Mouse (Mus musculus): ENCODE measurements at regions not wholly inside any gene's neighbourhood (a gene's known extent, or its start where the extent isn't known, plus 50 kb on each side); places are given as distances from the start of the nearest gene placed in this dataset.

DNA sequence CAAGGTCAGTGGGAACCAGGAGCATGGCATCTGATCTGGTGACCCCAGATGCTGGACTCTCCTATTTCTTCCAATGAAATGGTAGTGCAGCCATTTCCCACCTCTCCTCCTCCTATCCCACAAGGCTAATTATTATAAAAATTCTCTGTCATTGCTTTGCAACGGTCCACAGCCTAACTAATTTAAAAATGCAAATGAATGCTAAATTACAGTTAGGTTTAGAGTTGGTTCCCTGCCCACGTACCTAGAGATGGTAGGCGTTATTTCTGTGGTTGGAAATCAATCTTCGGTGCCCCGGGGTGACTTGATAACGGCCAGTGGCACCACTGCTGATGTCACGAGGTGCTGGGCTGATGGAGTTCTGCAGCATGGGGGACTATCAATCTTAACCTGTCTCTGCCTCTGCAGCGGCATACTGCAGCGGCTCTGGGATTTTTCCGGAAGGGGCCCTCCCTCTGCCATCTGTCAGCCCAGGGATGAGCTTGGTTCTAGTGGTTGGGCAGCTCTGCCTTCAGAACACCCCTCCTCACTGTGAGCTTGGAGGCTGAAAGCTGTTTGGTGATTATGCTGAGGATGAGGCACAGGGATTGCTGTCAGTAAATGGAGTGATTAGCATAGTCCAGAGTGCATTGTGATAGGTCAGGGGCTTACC lies 66.5 kb downstream of the Nmur2 start:
- DNase-seq, result no peak

DNA sequence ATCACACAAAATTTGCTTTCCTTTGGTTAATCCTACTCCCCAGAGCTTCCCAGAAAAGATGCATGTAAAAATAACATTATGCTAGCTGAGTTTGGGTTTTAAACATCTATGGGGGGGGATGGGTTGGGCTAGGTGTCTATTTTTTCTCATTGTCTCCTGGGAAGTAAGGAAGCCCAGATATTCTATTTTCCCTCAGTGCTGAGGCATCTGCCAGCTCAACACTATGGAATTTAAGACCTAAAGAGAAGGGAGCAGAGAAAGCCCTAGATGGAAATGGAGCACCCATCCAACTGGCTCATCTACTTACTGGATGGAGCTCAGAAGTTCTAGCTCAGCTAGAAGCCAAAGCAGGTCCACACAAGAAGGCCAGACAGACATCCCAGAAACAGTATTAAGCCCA lies 74.2 kb downstream of the Nmur2 start:
- DNase-seq, result no peak

DNA sequence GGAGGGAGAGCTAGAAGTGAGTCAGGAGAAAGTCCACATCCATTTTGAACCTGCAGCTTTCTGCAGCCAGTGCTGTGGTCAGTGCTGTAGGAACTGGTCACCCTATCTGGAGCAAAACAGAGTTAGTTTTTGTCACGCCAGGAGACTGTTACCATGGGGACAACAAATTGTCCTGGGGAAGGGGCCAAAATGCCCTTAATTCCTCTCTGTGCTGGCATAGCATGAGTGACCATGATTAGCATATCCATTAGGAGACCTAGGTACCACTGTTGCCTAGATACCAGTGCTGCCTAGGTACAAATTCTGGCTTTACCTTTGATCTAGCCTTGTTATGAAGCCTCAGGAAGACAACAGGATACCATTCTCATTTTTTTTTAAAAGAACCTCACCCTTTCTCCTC lies 82.4 kb downstream of the Nmur2 start:
- DNase-seq, result no peak

GRCm38 (mm10) chr11:55957355-55957754 lies 83.5 kb downstream of the Nmur2 start:
- no peak for DNase-seq

- no peak for DNase-seq
These were observed 87.1 kb downstream of the Nmur2 start for GRCm38 (mm10) chr11:55953696-55954095.

DNA sequence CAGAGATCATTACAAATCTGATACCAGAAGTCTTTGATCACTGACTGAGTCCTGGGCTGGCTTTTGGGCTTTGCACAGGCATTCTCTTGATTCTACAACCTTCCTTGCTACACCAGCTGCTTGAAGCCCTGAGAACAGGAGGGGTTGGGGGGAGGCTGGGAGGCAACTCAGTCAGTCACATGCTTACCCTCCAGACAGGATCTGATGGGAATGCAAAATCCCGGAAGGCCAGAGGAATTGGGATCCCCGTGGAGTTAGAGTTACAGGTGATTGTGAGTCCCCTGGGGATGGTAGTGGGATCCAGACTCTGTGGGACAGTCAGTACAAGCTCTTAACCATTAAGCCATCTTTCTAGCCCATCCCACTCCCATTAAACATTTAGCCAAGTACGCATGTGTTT lies 91.2 kb downstream of the Nmur2 start:
- DNase-seq, result no peak

DNA sequence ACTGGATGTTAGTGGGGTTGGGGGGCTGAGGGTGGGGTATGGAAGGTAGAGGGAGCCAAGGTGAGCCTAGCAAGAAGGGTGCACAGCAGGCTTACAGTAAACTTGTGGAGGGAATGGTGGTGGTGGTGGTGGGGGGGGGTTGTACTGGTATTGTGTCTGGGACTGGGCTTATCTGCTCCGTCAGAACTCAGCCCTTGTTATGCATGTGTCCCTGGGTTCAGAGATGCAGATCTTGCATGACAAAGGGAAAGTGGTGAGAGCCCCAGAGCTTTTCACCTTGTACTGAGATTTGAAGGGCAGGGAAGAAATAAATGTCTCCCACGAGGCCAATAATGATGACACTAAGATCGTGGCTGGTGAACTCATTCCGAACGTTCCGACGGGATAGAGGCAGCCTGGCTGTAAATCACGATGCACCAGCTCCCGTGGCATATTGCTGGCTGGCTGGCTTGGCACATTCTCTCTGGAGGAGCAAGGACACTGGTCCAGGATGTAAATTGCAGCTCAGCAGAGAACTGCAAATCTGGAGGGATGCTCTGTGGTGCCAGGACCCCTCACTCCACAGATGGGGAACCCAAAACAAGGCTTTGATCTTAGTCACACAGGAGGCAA lies 94.1 kb downstream of the Nmur2 start:
- no peak for DNase-seq

DNA sequence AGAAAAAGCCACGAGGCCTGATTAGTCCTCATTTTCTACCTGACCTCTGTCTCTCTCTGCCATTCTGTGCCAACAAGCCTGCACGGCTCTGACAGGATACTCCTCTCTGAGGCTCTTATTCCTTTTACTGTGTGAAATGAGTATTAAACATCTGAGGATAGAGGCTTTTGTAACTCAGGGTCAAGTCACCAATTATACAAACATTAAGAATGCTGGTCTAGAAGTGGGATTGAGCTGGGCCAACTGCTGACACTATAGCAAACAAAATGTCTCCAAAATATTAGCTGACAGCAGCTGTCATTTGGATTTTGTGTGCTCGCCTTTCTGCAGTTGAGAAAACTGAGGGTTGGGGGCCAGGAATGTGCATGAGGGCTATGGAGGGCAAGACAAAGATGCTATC lies 94.8 kb downstream of the Nmur2 start:
- DNase-seq, result no peak

GRCm38 (mm10) chr11:55939983-55940382 lies 100.8 kb downstream of the Nmur2 start:
- no peak for DNase-seq

DNA sequence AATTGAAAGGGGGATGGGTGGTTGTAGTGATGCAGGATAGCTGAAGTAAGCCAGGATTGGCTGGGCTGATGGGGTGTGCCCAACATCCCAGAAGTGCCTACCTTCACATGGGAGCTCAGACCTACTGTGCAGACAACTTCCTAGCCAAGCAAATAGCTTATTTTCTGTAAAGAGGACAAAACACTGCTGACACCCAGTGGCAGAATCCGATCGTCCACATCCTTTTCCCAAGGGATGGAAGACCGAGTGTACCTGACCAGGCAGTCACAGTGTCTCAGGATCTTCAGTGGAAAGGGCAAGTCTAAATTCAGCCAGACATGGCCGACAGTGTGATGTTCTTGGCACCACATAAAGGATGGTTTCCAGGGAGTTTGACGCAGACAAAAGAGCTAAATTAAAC lies 114.4 kb downstream of the Nmur2 start:
- DNase-seq, result no peak

DNA sequence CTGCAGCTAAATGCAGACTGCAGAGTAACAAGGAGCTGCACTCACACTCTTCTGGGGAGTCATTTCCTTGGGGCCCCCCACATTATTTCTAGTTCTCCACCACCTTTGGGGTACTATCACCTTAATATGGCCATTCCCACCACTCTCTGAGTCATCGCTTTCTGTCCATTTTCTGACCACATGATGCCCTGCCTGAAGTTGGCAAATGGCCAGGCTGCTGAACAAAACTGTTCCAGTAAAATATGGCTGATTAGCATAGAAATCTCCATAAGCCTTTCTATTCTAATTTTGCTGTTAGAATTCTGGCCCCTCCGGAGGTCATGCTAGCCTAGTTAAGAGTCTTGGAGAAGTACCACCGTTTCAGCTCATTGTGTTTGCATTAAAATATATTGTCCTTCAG lies 121.7 kb downstream of the Nmur2 start:
- DNase-seq, result peak; percentile 4 to 5

GRCm38 (mm10) chr11:55918411-55918810 lies 122.4 kb downstream of the Nmur2 start:
- DNase-seq, result no peak

- DNase-seq, result no peak
These were observed 143.3 kb downstream of the Nmur2 start for GRCm38 (mm10) chr11:55897506-55897905.

DNA sequence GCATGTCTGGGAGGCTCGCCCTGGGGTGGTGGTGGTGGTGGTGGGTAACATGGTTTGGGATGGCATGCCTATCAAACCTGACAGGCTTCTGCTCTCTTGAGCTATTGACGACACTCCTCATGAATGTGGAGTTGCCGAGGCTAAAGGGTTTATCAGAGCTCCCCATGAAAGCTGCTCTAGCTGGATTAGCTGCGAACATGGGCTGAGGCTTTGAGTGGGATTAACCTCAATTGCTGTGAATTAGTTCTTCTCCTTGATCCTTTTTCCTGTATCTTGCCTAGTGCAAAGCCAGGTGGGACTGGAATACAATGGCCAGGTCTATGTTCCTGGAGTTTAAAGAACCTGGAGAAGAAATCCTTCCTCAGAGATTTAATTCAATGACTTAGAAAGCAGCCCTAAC lies 150.6 kb downstream of the Nmur2 start:
- no peak for DNase-seq

- no peak for DNase-seq
These were observed 162.2 kb downstream of the Nmur2 start for GRCm38 (mm10) chr11:55878631-55879030.

DNA sequence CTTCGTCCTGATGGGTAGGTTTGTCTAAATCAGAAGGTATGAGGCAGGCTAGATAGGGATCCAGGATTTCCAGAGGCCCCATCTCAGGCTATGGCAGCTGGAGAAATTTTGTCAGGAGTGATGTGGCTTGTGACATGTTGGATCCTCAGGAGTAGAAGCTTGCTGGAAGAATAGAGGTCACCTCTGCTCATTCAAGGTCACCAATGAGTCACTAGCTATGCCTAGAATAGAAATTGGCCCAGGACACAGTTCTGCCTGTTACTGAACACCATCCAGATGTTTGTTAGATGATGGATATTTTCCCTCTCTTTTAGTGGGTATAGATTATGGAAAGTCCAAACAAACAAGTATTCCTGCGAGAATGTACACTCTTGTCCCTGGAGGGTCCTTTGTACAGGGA lies 173.7 kb downstream of the Nmur2 start:
- DNase-seq, result no peak

- DNase-seq, result no peak
These were observed 181.6 kb downstream of the Nmur2 start for GRCm38 (mm10) chr11:55859230-55859629.

GRCm38 (mm10) chr11:55820479-55820878 lies 212.5 kb upstream of the Glra1 start:
- no peak for DNase-seq

DNA sequence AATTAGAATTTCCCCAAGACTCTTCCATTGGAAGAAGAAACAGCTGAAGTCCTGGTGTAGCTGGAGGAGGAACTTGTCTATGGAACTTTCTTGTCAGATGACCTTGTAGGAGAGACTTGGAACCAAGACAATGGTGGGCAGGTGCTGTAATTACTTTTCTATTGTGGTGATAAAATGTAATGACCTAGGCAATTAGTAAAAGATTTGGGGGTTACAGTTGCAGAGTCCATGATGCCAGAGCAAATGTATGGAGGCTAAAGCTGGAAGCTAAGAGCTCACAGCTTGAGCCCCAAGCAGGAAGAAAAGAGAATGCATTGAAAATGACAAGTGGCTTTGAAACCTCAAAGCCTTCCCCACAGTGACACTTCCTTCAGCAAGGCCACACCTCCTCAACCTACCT lies 208.6 kb upstream of the Glra1 start:
- no peak for DNase-seq

- no peak for DNase-seq
These were observed 202.7 kb upstream of the Glra1 start for GRCm38 (mm10) chr11:55810685-55811084.

GRCm38 (mm10) chr11:55791195-55791865 lies 183.3 kb upstream of the Glra1 start:
- DNase-seq, result no peak

DNA sequence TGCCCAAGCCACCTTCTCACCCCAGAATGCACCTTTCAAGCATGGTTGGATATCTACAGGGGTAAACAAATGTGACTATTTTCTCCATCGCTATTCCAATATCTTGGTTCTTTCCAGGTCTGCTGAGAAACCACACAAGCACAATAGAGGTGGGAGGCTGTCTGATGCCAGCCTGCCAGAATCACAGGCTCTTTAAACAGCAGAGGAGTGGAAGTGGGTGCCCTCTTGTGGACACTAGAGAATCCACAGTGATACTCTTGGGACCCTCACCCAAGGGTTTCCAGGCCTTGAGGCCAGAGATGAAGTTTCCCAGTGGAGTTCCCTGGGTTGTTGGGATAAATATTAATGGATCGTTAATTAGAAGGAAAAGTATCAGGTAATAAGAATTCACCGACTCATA lies 181.6 kb upstream of the Glra1 start:
- DNase-seq, result no peak

DNA sequence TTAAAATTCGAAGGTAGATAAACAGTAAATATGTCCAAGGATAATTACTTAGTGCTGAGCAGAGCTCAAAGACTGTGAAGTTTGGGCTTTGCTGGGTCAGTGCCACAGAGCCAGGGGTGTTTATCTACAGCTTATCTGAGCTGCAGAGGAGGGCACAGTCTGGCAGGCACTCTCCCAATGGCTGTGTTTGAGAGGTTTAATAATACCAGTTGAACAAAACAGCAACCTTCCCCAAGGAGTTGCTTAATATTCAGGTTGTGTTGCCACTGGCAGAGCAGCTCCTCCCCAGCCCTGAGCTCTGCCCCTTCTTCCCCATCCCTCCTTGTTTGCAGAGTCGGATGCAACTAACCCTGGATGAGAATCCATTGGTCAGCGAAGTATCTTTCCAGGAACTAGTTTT lies 173.0 kb upstream of the Glra1 start:
- no peak for DNase-seq

- no peak for DNase-seq
These were observed 172.0 kb upstream of the Glra1 start for GRCm38 (mm10) chr11:55780011-55780410.

- DNase-seq, result no peak
These were observed 165.3 kb upstream of the Glra1 start for GRCm38 (mm10) chr11:55773283-55773682.

Measured in cerebellum, postnatal 36 days (tissue).